Mouse (Mus musculus): ENCODE data around the gene Ifitm7. TPM values are rescaled to one million over a fixed set of nuclear protein-coding genes. Genes with fewer than 3 reads are reported as not detected.

Gene Ifitm7
- polyA plus RNA-seq, 1 experiment from 2014 or later = not detected

Other genes starting within 250 kb of the Ifitm7 start
- 48.2 and 50.8 TPM in 2 replicates for gene Rrn3, start 206.2 kb downstream of the Ifitm7 start, polyA plus RNA-seq (2015; fragmentation: Nextera tagmentation; extraction: Ambion mirVana)
- gene Ntan1, start 168.0 kb downstream of the Ifitm7 start, polyA plus RNA-seq (2015; fragmentation: Nextera tagmentation; extraction: Ambion mirVana) = 145 and 149 TPM in 2 replicates
- 62.3 and 65.5 TPM in 2 replicates for gene Pdxdc1, start 83.8 kb downstream of the Ifitm7 start, polyA plus RNA-seq (2015; fragmentation: Nextera tagmentation; extraction: Ambion mirVana)
- gene Mpv17l, start 83.7 kb downstream of the Ifitm7 start, polyA plus RNA-seq (2015; fragmentation: Nextera tagmentation; extraction: Ambion mirVana) = 2.7 and 3.3 TPM in 2 replicates
- 1.2 and 1.3 TPM in 2 replicates for gene 2900011O08Rik, start 284 bp downstream of the Ifitm7 start, polyA plus RNA-seq (2015; fragmentation: Nextera tagmentation; extraction: Ambion mirVana)
- gene Nde1, start 176.4 kb upstream of the Ifitm7 start, polyA plus RNA-seq (2015; fragmentation: Nextera tagmentation; extraction: Ambion mirVana) = 66.0 and 69.8 TPM in 2 replicates
- 8.6 and 9.9 TPM in 2 replicates for gene Marf1, start 176.5 kb upstream of the Ifitm7 start, polyA plus RNA-seq (2015; fragmentation: Nextera tagmentation; extraction: Ambion mirVana)